Mouse (Mus musculus) activated CD4-positive, CD25-positive, alpha-beta regulatory T cell, adult 9 weeks (primary cell): ENCODE measurements around the gene Ncapd2. TPM values are rescaled to one million over a fixed set of nuclear protein-coding genes. Genes with fewer than 3 reads are reported as not detected.

Experiments used
- polyA plus RNA-seq: library from polyadenylated mRNA; unstranded; fragments of 100-300 nt; shearing (Covaris generic); gene quantifications from one replicate; pipeline ENCODE4 v1.2.1, GENCODE M21; 2017

Gene Ncapd2
- polyA plus RNA-seq: 30.2 TPM

GRCm38 (mm10) chr6:125191332-125192015 lies at the start of gene Ncapd2, which contains the start of gene Mrpl51:
Gene Ncapd2 (minus strand): TSS chr6:125191701.
Gene Mrpl51 (plus strand): TSS chr6:125191801.

GRCm38 (mm10) chr6:125236782-125237181 lies 45.3 kb upstream of the Ncapd2 start, which contains the start of gene Cd27:
Gene Cd27 (minus strand): TSS chr6:125237010.

GRCm38 (mm10) chr6:125231117-125232044 lies 39.9 kb upstream of the Ncapd2 start, which contains the start of gene Tapbpl:
Gene Tapbpl (minus strand): TSS chr6:125231860.

GRCm38 (mm10) chr6:125215148-125215954 lies 23.9 kb upstream of the Ncapd2 start, which contains the start of gene Vamp1:
Gene Vamp1 (plus strand): TSS chr6:125215551.

GRCm38 (mm10) chr6:125166051-125166751 lies 25.3 kb downstream of the Ncapd2 start, which contains the start of gene Gapdh:
Gene Gapdh (minus strand): TSS chr6:125166467.

GRCm38 (mm10) chr6:125145001-125145400 lies 46.5 kb downstream of the Ncapd2 start, which contains the start of gene Iffo1:
Gene Iffo1 (plus strand): TSS chr6:125145241.

GRCm38 (mm10) chr6:125131302-125132156 lies 60.0 kb downstream of the Ncapd2 start, which contains the start of gene Nop2:
Gene Nop2 (plus strand): TSS chr6:125131909.

Other genes with a start within 250 kb of the Ncapd2 start
- 91.9 TPM for gene Cops7a, start 226.2 kb downstream of the Ncapd2 start, polyA plus RNA-seq
- not detected for gene Pianp, start 195.0 kb downstream of the Ncapd2 start, polyA plus RNA-seq
- 22.4 TPM for gene Zfp384, start 182.6 kb downstream of the Ncapd2 start, polyA plus RNA-seq
- gene Ing4, start 151.9 kb downstream of the Ncapd2 start, polyA plus RNA-seq: 87.6 TPM
- gene Acrbp, start 142.0 kb downstream of the Ncapd2 start, polyA plus RNA-seq: 28.2 TPM
- 18.5 TPM for gene Lpar5, start 123.8 kb downstream of the Ncapd2 start, polyA plus RNA-seq
- gene Chd4, start 95.7 kb downstream of the Ncapd2 start, polyA plus RNA-seq: 81.7 TPM
- gene Nop2, start 59.8 kb downstream of the Ncapd2 start, polyA plus RNA-seq: 67.0 TPM
- 13.0 TPM for gene Iffo1, start 46.5 kb downstream of the Ncapd2 start, polyA plus RNA-seq
- 406 TPM for gene Gapdh, start 25.2 kb downstream of the Ncapd2 start, polyA plus RNA-seq
- 108 TPM for gene Mrpl51, start 100 bp upstream of the Ncapd2 start, polyA plus RNA-seq
- 62.0 TPM for gene Vamp1, start 23.9 kb upstream of the Ncapd2 start, polyA plus RNA-seq
- 139 TPM for gene Tapbpl, start 40.2 kb upstream of the Ncapd2 start, polyA plus RNA-seq
- gene Cd27, start 45.3 kb upstream of the Ncapd2 start, polyA plus RNA-seq: 688 TPM
- 1.6 TPM for gene Tuba3a, start 94.3 kb upstream of the Ncapd2 start, polyA plus RNA-seq
- not detected for gene Ltbr, start 122.2 kb upstream of the Ncapd2 start, polyA plus RNA-seq
- not detected for gene Scnn1a, start 129.0 kb upstream of the Ncapd2 start, polyA plus RNA-seq
- gene Tnfrsf1a, start 157.7 kb upstream of the Ncapd2 start, polyA plus RNA-seq: 42.9 TPM
- gene Plekhg6, start 189.1 kb upstream of the Ncapd2 start, polyA plus RNA-seq: 0.09 TPM